Mouse (Mus musculus) adrenal gland, postnatal 10 days (tissue): Measurements from ENCODE around the gene Arl4a. TPM values are rescaled to one million over a fixed set of nuclear protein-coding genes. Genes with fewer than 3 reads are reported as not detected.
A peak's percentile ranks its signal among the peaks of the same experiment; 100 is the strongest.

Source experiments
- DNase-seq: peaks from one replicate; pipeline ENCODE4 v3.0.0; 2021; ENCODE audit warnings: mixed read lengths
- total RNA-seq, 2 experiments: library from RNA; stranded (reverse); gene quantifications; 2 replicates each; pipeline ENCODE4 v1.2.3; 2021

The Arl4a gene
- total RNA-seq, 2 experiments from 2014 or later = 98.8 to 157 TPM

- no peak for DNase-seq
Observed at GRCm38 (mm10) chr12:39959166-39959565, 78.7 kb downstream of the Arl4a start.

- peak; percentile 68 for DNase-seq
Observed at GRCm38 (mm10) chr12:39957931-39958671, 79.7 kb downstream of the Arl4a start.

GRCm38 (mm10) chr12:39956396-39956795 lies 81.4 kb downstream of the Arl4a start:
- peak; percentile 75 for DNase-seq

Other genes with a start within 250 kb of the Arl4a start
- under 1 TPM; 0.45 to 0.63 TPM for gene Scin, start 96.2 kb upstream of the Arl4a start, total RNA-seq
- gene Lsmem1, start 161.5 kb upstream of the Arl4a start, total RNA-seq = 1 to 10 TPM in 1 of 2 experiments, under 1 TPM in 1; 0.45 to 2.3 TPM
- 100 to 1,000 TPM; 143 to 154 TPM for gene Ifrd1, start 210.5 kb upstream of the Arl4a start, total RNA-seq